Mouse (Mus musculus) MEL (cell line): ENCODE results near the gene Smlr1. TPM values are rescaled to one million over a fixed set of nuclear protein-coding genes. Genes with fewer than 3 reads are reported as not detected.

Experiments
- DNase-seq: peaks from one replicate; pipeline ENCODE4 v3.0.0; 2011; ENCODE audit warnings: low read depth, low spot score
- H3K27ac ChIP-seq: 2 replicates; pipeline ENCODE4 v1.5.1; 2012; ENCODE audit warnings: low read depth, mild to moderate bottlenecking, control low read depth, low read length, moderate library complexity; ENCODE audit not compliant: control insufficient read depth
- H3K27me3 ChIP-seq, 2 experiments: fragments of 150-350 bp in 1 of 2; sonication (generic) in 1 of 2; 2 replicates each; pipeline ENCODE4 v1.6.1; 2012; ENCODE audit warnings: low read length in 2 of 2, mild to moderate bottlenecking in 2 of 2, improper control_type of control experiment in 1 of 2, moderate library complexity in 1 of 2; ENCODE audit not compliant: insufficient read depth in 2 of 2, control insufficient read depth in 1 of 2
- H3K36me3 ChIP-seq, 2 experiments: 2 replicates each; pipeline ENCODE4 v1.6.1; 2012 to 2014; ENCODE audit warnings: low read length in 2 of 2, improper control_type of control experiment in 1 of 2, inconsistent platforms in 1 of 2, mild to moderate bottlenecking in 1 of 2; ENCODE audit not compliant: insufficient read depth in 2 of 2, control insufficient read depth in 1 of 2
- H3K4me1 ChIP-seq, 2 experiments: fragments of 150-350 bp in 1 of 2; sonication (generic) in 1 of 2; 2 replicates each; pipeline ENCODE4 v1.6.1; 2012; ENCODE audit warnings: low read length in 2 of 2, improper control_type of control experiment in 1 of 2, mild to moderate bottlenecking in 1 of 2; ENCODE audit not compliant: insufficient read depth in 2 of 2, control insufficient read depth in 1 of 2
- H3K4me3 ChIP-seq, 2 experiments: fragments of 150-350 bp in 1 of 2; sonication (generic) in 1 of 2; 2 replicates each; pipeline ENCODE4 v1.5.1; 2012; ENCODE audit warnings: low read depth in 2 of 2, low read length in 2 of 2, mild to moderate bottlenecking in 2 of 2, moderate library complexity in 2 of 2, control low read depth in 1 of 2, improper control_type of control experiment in 1 of 2; ENCODE audit not compliant: control insufficient read depth in 1 of 2, insufficient read depth in 1 of 2
- H3K79me2 ChIP-seq: 2 replicates; pipeline ENCODE4 v1.6.1; 2012; ENCODE audit warnings: mild to moderate bottlenecking, low read length, moderate library complexity; ENCODE audit not compliant: control insufficient read depth, poor library complexity, insufficient read depth
- H3K9ac ChIP-seq: 2 replicates; pipeline ENCODE4 v1.6.1; 2012; ENCODE audit warnings: low read depth, mild to moderate bottlenecking, control low read depth, low read length, moderate library complexity; ENCODE audit not compliant: control insufficient read depth, poor library complexity, severe bottlenecking
- H3K9me3 ChIP-seq: fragments of 150-350 bp; sonication (generic); replicated peaks from 2 replicates; pipeline ENCODE4 v1.6.1; 2012; ENCODE audit warnings: mild to moderate bottlenecking, low read length, improper control_type of control experiment, moderate library complexity; ENCODE audit not compliant: insufficient read depth
- CTCF ChIP-seq, 3 experiments: IDR thresholded peaks in 2 of 3; conservative IDR thresholded peaks in 1 of 3; 2 replicates each; pipeline ENCODE4 v1.5.1; 2011 to 2012; ENCODE audit warnings: low read length in 3 of 3, low read depth in 2 of 3, mild to moderate bottlenecking in 2 of 3, improper control_type of control experiment in 1 of 3, inconsistent platforms in 1 of 3, mixed read lengths in 1 of 3, moderate library complexity in 1 of 3; ENCODE audit not compliant: control insufficient read depth in 1 of 3, insufficient read depth in 1 of 3, poor library complexity in 1 of 3, severe bottlenecking in 1 of 3
- E2F4 ChIP-seq: IDR thresholded peaks from 2 replicates; pipeline ENCODE4 v1.6.1; 2011; ENCODE audit warnings: low read depth, low read length, improper control_type of control experiment, borderline replicate concordance
- EP300 ChIP-seq, 2 experiments: IDR thresholded peaks; 2 replicates each; pipeline ENCODE4 v1.6.1; 2011; ENCODE audit warnings: improper control_type of control experiment in 2 of 2, low read length in 2 of 2, low read depth in 1 of 2, mild to moderate bottlenecking in 1 of 2
- GABPA ChIP-seq: IDR thresholded peaks from 2 replicates; pipeline ENCODE4 v1.6.1; 2012; ENCODE audit warnings: low read depth, mild to moderate bottlenecking, inconsistent platforms, low read length, improper control_type of control experiment, moderate library complexity
- HCFC1 ChIP-seq: IDR thresholded peaks from 2 replicates; pipeline ENCODE4 v1.6.1; 2012; ENCODE audit warnings: low read depth, mild to moderate bottlenecking, inconsistent platforms, low read length, improper control_type of control experiment, moderate library complexity
- MAZ ChIP-seq: IDR thresholded peaks from 2 replicates; pipeline ENCODE4 v1.6.1; 2012; ENCODE audit warnings: low read depth, mild to moderate bottlenecking, inconsistent platforms, low read length, improper control_type of control experiment
- MEF2A ChIP-seq: IDR thresholded peaks from 2 replicates; pipeline ENCODE4 v1.6.1; 2014; ENCODE audit warnings: low read depth, mild to moderate bottlenecking, inconsistent platforms, low read length, improper control_type of control experiment; ENCODE audit not compliant: poor library complexity, insufficient replicate concordance, severe bottlenecking; ENCODE audit errors: extremely low read depth
- MYC ChIP-seq: IDR thresholded peaks from 2 replicates; pipeline ENCODE4 v1.6.1; 2011; ENCODE audit warnings: low read depth, mild to moderate bottlenecking, low read length, improper control_type of control experiment, moderate library complexity
- NRF1 ChIP-seq: IDR thresholded peaks from 2 replicates; pipeline ENCODE4 v1.6.1; 2014; ENCODE audit warnings: low read depth, mild to moderate bottlenecking, inconsistent platforms, low read length, improper control_type of control experiment, moderate library complexity; ENCODE audit not compliant: poor library complexity, insufficient read depth, severe bottlenecking
- POLR2A ChIP-seq, 2 experiments: IDR thresholded peaks; 2 replicates each; pipeline ENCODE4 v1.6.1; 2011 to 2012; ENCODE audit warnings: low read length in 2 of 2, mild to moderate bottlenecking in 2 of 2, control low read depth in 1 of 2, improper control_type of control experiment in 1 of 2, low read depth in 1 of 2, moderate library complexity in 1 of 2; ENCODE audit not compliant: control insufficient read depth in 1 of 2, insufficient read depth in 1 of 2, poor library complexity in 1 of 2
- RAD21 ChIP-seq: IDR thresholded peaks from 2 replicates; pipeline ENCODE4 v1.6.1; 2011; ENCODE audit warnings: mild to moderate bottlenecking, low read depth, low read length, improper control_type of control experiment
- SIN3A ChIP-seq: IDR thresholded peaks from 2 replicates; pipeline ENCODE4 v1.6.1; 2012; ENCODE audit warnings: low read length, improper control_type of control experiment, inconsistent platforms
- TBP ChIP-seq: IDR thresholded peaks from 2 replicates; pipeline ENCODE4 v1.8.0; 2011; ENCODE audit warnings: low read depth, low read length, improper control_type of control experiment
- UBTF ChIP-seq: IDR thresholded peaks from 2 replicates; pipeline ENCODE4 v1.6.1; 2012; ENCODE audit warnings: low read depth, mild to moderate bottlenecking, inconsistent platforms, low read length, improper control_type of control experiment, moderate library complexity, borderline replicate concordance; ENCODE audit not compliant: insufficient read depth
- USF1 ChIP-seq: IDR thresholded peaks from 2 replicates; pipeline ENCODE4 v1.6.1; 2014; ENCODE audit warnings: low read depth, mild to moderate bottlenecking, inconsistent platforms, low read length, improper control_type of control experiment, moderate library complexity
- USF2 ChIP-seq, 2 experiments: IDR thresholded peaks; 2 replicates each; pipeline ENCODE4 v1.6.1; 2011 to 2012; ENCODE audit warnings: improper control_type of control experiment in 2 of 2, low read length in 2 of 2, borderline replicate concordance in 1 of 2, inconsistent platforms in 1 of 2, low read depth in 1 of 2, mild to moderate bottlenecking in 1 of 2; ENCODE audit not compliant: insufficient read depth in 1 of 2
- polyA plus RNA-seq, 2 experiments: library from polyadenylated mRNA; stranded (reverse) in 1 of 2; unstranded in 1 of 2; fragments of >175 nt in 1 of 2; fragments of >200 nt in 1 of 2; gene quantifications; 2 replicates each; pipeline versions ENCODE4 v1.2.1 to v1.2.4; 2012; ENCODE audit warnings: low replicate concordance in 2 of 2, low read depth in 1 of 2; ENCODE audit not compliant: insufficient read length in 2 of 2, insufficient read depth in 1 of 2, missing spikeins in 1 of 2
- total RNA-seq: library from RNA; depleted of rRNA; stranded (reverse); fragments of 300-350 nt; gene quantifications from 2 replicates; pipeline ENCODE4 v1.2.3, GENCODE M21; 2012

Gene Smlr1
- total and polyA plus RNA-seq, 3 experiments: not detected

DNA sequence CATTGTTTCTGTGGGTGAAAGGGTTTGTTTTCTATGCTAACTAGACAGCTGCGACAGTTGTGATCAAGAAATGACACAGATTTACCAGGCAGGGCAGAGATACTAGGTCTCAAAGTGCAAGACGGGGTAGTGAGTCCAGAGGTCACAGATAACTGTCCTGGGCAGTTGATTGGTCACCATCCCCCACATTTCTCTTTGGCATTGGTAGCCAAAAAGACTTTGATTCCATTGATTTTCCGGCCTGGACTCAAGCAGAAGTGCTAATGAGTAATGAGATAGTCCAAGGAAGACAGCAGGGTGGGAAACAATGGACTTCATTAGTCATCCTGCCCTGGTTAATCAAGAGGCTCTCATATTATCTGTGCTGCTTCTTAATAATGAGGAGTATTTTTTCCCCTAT lies 16.1 kb downstream of the Smlr1 start:
- Histone ChIP-seq H3K4me1 (no peaks in the 10 kb centered on the region), H3K27ac (no peak overlapping the region), H3K36me3 (no peaks in the 10 kb centered on the region), H3K27me3 (no peaks in the 10 kb centered on the region), H3K4me3 (no peak overlapping the region), H3K9ac (no peak overlapping the region), H3K79me2 (no peaks in the 10 kb centered on the region), H3K9me3 (no peaks in the 10 kb centered on the region)
- no peak for TF ChIP-seq GABPA
- TF ChIP-seq MEF2A: no peak
- TF ChIP-seq HCFC1: no peak
- TF ChIP-seq RAD21: no peak
- TF ChIP-seq SIN3A: no peak
- no peak for TF ChIP-seq USF1
- no peak for TF ChIP-seq POLR2A (IDR thresholded peaks at IDR 0.05; ENCODE audit: control insufficient read depth in 1 of 2, insufficient read depth in 1 of 2, low read depth in 1 of 2, low read length in 2 of 2, poor library complexity in 1 of 2)
- TF ChIP-seq MYC: no peak
- no peak for TF ChIP-seq MAZ
- no peak for TF ChIP-seq TBP
- TF ChIP-seq NRF1: no peak
- no peak for TF ChIP-seq CTCF (IDR thresholded peaks at IDR 0.05 in 2 of 3, conservative IDR thresholded peaks at IDR 0.05 in 1 of 3; ENCODE audit: control insufficient read depth in 1 of 3, insufficient read depth in 1 of 3, low read depth in 2 of 3, low read length in 3 of 3, poor library complexity in 1 of 3, severe bottlenecking in 1 of 3)
- DNase-seq: no peak

DNA sequence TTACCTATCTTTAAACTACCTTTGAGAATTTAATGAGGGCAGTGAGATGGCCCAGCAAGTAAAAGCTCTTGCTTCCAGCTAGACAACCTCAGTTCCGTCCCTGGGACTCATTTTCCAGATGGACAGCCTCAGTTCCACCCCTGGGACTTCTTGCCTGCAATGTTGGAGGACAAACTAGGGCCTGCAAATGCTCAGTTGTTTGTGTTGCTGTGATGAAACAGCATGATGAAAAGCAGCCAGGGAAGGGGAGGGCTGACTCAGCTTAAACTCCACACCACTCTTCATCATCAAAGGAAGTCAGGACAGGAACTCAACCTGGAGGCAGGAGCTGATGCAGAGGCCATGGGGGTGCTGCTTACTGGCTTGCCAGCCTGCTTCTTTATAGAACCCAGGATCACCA lies 22.2 kb downstream of the Smlr1 start:
- TF ChIP-seq E2F4 (no peak), HCFC1 (no peak), TBP (no peak), UBTF (no peak), GABPA (no peak), MAZ (no peak), EP300 (IDR thresholded peaks at IDR 0.05; ENCODE audit: low read depth in 1 of 2, low read length in 2 of 2) (no peak), MEF2A (no peak), USF2 (IDR thresholded peaks at IDR 0.05; ENCODE audit: borderline replicate concordance in 1 of 2, insufficient read depth in 1 of 2, low read depth in 1 of 2, low read length in 2 of 2) (no peak), SIN3A (no peak)
- TF ChIP-seq, all 39 proteins: peak for 0
- no peaks in the 10 kb centered on the region for H3K4me1 ChIP-seq
- no peak for DNase-seq

More for the DNA sequence above, 22.2 kb downstream of the Smlr1 start:
- H3K9ac ChIP-seq: no peak overlapping the region
- no peak overlapping the region for H3K4me3 ChIP-seq
- H3K27ac ChIP-seq: no peak overlapping the region
- no peaks in the 10 kb centered on the region for H3K27me3 ChIP-seq
- H3K9me3 ChIP-seq: no peaks in the 10 kb centered on the region
- no peaks in the 10 kb centered on the region for H3K36me3 ChIP-seq
- H3K79me2 ChIP-seq: no peaks in the 10 kb centered on the region
